Mouse (Mus musculus) ES-E14 (cell line): ENCODE results near the gene Safb2. TPM values are rescaled to one million over a fixed set of nuclear protein-coding genes. Genes with fewer than 3 reads are reported as not detected.

Experiments used
- DNase-seq: peaks from one replicate; pipeline ENCODE4 v3.0.0-alpha.2; 2013; ENCODE audit warnings: low read depth, low spot score
- H3K27ac ChIP-seq: 2 replicates; pipeline ENCODE4 v1.5.1; 2012; ENCODE audit warnings: low read depth, mild to moderate bottlenecking, low read length, moderate library complexity, mixed read lengths; ENCODE audit not compliant: poor library complexity, insufficient read depth, severe bottlenecking
- H3K36me3 ChIP-seq: 2 replicates; pipeline ENCODE4 v1.6.1; 2012; ENCODE audit warnings: mild to moderate bottlenecking, low read length, moderate library complexity, mixed read lengths; ENCODE audit not compliant: control insufficient read depth, poor library complexity, insufficient read depth, severe bottlenecking
- H3K4me1 ChIP-seq, 2 experiments: fragments of 150-350 bp in 1 of 2; sonication (generic) in 1 of 2; 2 replicates each; pipeline ENCODE4 v1.6.1; 2012; ENCODE audit warnings: low read length in 2 of 2, mild to moderate bottlenecking in 1 of 2, mixed read lengths in 1 of 2; ENCODE audit not compliant: control insufficient read depth in 2 of 2, insufficient read depth in 2 of 2, poor library complexity in 1 of 2
- H3K4me3 ChIP-seq, 2 experiments: fragments of 150-350 bp in 1 of 2; sonication (generic) in 1 of 2; 2 replicates each; pipeline ENCODE4 v1.5.1; 2012; ENCODE audit warnings: low read length in 2 of 2, low read depth in 1 of 2, mild to moderate bottlenecking in 1 of 2, mixed read lengths in 1 of 2; ENCODE audit not compliant: insufficient read depth in 1 of 2, poor library complexity in 1 of 2, severe bottlenecking in 1 of 2
- H3K9ac ChIP-seq: 2 replicates; pipeline ENCODE4 v1.6.1; 2012; ENCODE audit warnings: low read depth, mild to moderate bottlenecking, low read length, mixed read lengths; ENCODE audit not compliant: poor library complexity, insufficient read depth, severe bottlenecking
- H3K9me3 ChIP-seq: fragments of 150-350 bp; sonication (generic); 2 replicates; pipeline ENCODE4 v1.6.1; 2012; ENCODE audit warnings: low read depth, mild to moderate bottlenecking, low read length; ENCODE audit not compliant: control insufficient read depth, insufficient read depth
- CHD2 ChIP-seq: IDR thresholded peaks from 2 replicates; pipeline ENCODE4 v1.6.1; 2014; ENCODE audit warnings: mild to moderate bottlenecking, low read depth, low read length, inconsistent platforms
- HCFC1 ChIP-seq: IDR thresholded peaks from 2 replicates; pipeline ENCODE4 v1.6.1; 2012; ENCODE audit warnings: low read length, inconsistent platforms, borderline replicate concordance; ENCODE audit not compliant: insufficient read depth
- MAFK ChIP-seq: IDR thresholded peaks from 2 replicates; pipeline ENCODE4 v1.6.1; 2014; ENCODE audit warnings: mild to moderate bottlenecking, low read depth, low read length, inconsistent platforms; ENCODE audit not compliant: insufficient read depth
- ZC3H11A ChIP-seq: IDR thresholded peaks from 2 replicates; pipeline ENCODE4 v1.6.1; 2012; ENCODE audit warnings: low read depth, mild to moderate bottlenecking, inconsistent platforms, low read length, borderline replicate concordance
- ZNF384 ChIP-seq: IDR thresholded peaks from 2 replicates; pipeline ENCODE4 v1.6.1; 2012; ENCODE audit warnings: low read depth, low read length, inconsistent platforms
- in situ Hi-C, 2 experiments: fragments of 600-800 bp; cut with MboI; formaldehyde crosslinking; loops; one replicate each; pipeline ENCODE4 v1.15.1; 2025; ENCODE audit warnings: low sequenced_read_pairs in 2 of 2, inconsistent platforms in 1 of 2; ENCODE audit not compliant: unreplicated experiment in 2 of 2
- total RNA-seq: library from RNA; depleted of rRNA; stranded (reverse); fragments of 300-350 nt; gene quantifications from 2 replicates; pipeline ENCODE4 v1.2.3, GENCODE M21; 2012

Safb2 gene
- total RNA-seq, 1 experiment: 113 TPM

GRCm38 (mm10) chr17:56587773-56588172, 3.4 kb upstream of the Safb2 start:
- H3K27ac ChIP-seq: no peak overlapping the region

GRCm38 (mm10) chr17:56585171-56585821, 911 bp upstream of the Safb2 start:
- Histone ChIP-seq H3K27ac (peak overlapping the region; percentile 92), H3K36me3 (peaks cover 54% of the 10 kb centered on the region), H3K4me3 (peak overlapping the region; percentile 85 to 88), H3K9ac (peak overlapping the region; percentile 97), H3K4me1 (peaks cover 2 to 9% of the 10 kb centered on the region in 2 experiments; a peak in 3 of 4 replicates), H3K9me3 (no peaks in the 10 kb centered on the region)
- TF ChIP-seq HCFC1: no peak
- no peak for TF ChIP-seq MAFK
- no peak for TF ChIP-seq CHD2
- no peak for TF ChIP-seq ZC3H11A
- no peak for TF ChIP-seq ZNF384
- no peak for DNase-seq
- in situ Hi-C loops: no loop called here

More at GRCm38 (mm10) chr17:56587773-56588172, 3.4 kb upstream of the Safb2 start:
- TF ChIP-seq ZC3H11A: no peak
- Histone ChIP-seq H3K4me1 (peaks cover 2 to 9% of the 10 kb centered on the region in 2 experiments; a peak in 2 of 4 replicates), H3K9me3 (no peaks in the 10 kb centered on the region), H3K36me3 (peaks cover 52% of the 10 kb centered on the region), H3K9ac (peak overlapping the region; percentile 20; the same call in 1 of the 2 replicates), H3K4me3 (no peak overlapping the region)
- DNase-seq: no peak
- in situ Hi-C loops: no loop called here

GRCm38 (mm10) chr17:56583611-56584256, 651 bp downstream of the Safb2 start:
- H3K36me3 ChIP-seq: peaks cover 48% of the 10 kb centered on the region
- no peak for DNase-seq

GRCm38 (mm10) chr17:56583071-56583470, 1.3 kb downstream of the Safb2 start:
- Histone ChIP-seq H3K36me3 (peaks cover 49% of the 10 kb centered on the region), H3K27ac (no peak overlapping the region)
- in situ Hi-C loops: no loop called here

More at GRCm38 (mm10) chr17:56583611-56584256, 651 bp downstream of the Safb2 start:
- TF ChIP-seq HCFC1 (no peak), ZNF384 (no peak), ZC3H11A (no peak), CHD2 (no peak), MAFK (no peak)
- Histone ChIP-seq H3K4me3 (peak overlapping the region; percentile 92 to 96), H3K4me1 (peaks cover 2 to 9% of the 10 kb centered on the region in 2 experiments; a peak in 3 of 4 replicates), H3K27ac (peak overlapping the region; percentile 91), H3K9ac (peak overlapping the region; percentile 99), H3K9me3 (no peaks in the 10 kb centered on the region)
- in situ Hi-C loops: no loop called here

More at GRCm38 (mm10) chr17:56583071-56583470, 1.3 kb downstream of the Safb2 start:
- TF ChIP-seq CHD2 (no peak), HCFC1 (no peak), ZNF384 (no peak), MAFK (no peak), ZC3H11A (no peak)
- Histone ChIP-seq H3K4me1 (peaks cover 2 to 9% of the 10 kb centered on the region in 2 experiments; a peak in 3 of 4 replicates), H3K9ac (peak overlapping the region; percentile 99; the same call in 1 of the 2 replicates), H3K9me3 (no peaks in the 10 kb centered on the region), H3K4me3 (peak overlapping the region; percentile 92 to 96)
- no peak for DNase-seq
